In genomic region chr16:24636894-24637293, GRCm38 (mm10) we compare ENCODE assay signal across 22 mouse cellular contexts.
DNase-seq lines count a peak whose midpoint lies in the region; ATAC-seq and TF ChIP-seq lines count a peak whose summit lies in the region.
"Had no signal": no experiment of that assay in that cellular context is flagged by ENCODE, and none has a peak within 500 bp of the region (broad histone marks: within the 10 kb centered on the region; RNA-seq: fewer than 3 reads in every experiment).

No protein-coding gene starts in this region.

- H3K4me1 ChIP-seq in midbrain, embryonic 13.5 days (replicated peaks): no peaks in the 10 kb centered on the region
- H3K4me1 ChIP-seq in midbrain, postnatal 0 days (ENCODE audit: insufficient read depth, low read length): no peaks in the 10 kb centered on the region
- H3K4me1 ChIP-seq in embryonic fibroblast, embryonic 13.5 days (ENCODE audit: control insufficient read depth, insufficient read depth, low read length): peaks cover 16% of the 10 kb centered on the region
- H3K4me1 ChIP-seq: embryonic facial prominence, embryonic 15.5 days; forebrain, embryonic 15.5 days; hindbrain, embryonic 12.5 days; hindbrain, embryonic 15.5 days had no signal

- WGBS in midbrain, embryonic 13.5 days: 66% methylated on average over 2 of the region's 2 CpGs
- WGBS in midbrain, postnatal 0 days: 62% methylated on average over 2 of the region's 2 CpGs

- no peak overlapping the region for H3K4me2 ChIP-seq in midbrain, embryonic 13.5 days (replicated peaks)
- no peak overlapping the region for H3K4me2 ChIP-seq in midbrain, postnatal 0 days (ENCODE audit: low read depth, low read length, poor library complexity, severe bottlenecking)
- H3K4me2 ChIP-seq: embryonic facial prominence, embryonic 12.5 days; embryonic facial prominence, embryonic 15.5 days; forebrain, embryonic 12.5 days; forebrain, embryonic 15.5 days; heart, embryonic 11.5 days; hindbrain, embryonic 12.5 days; hindbrain, embryonic 15.5 days had no signal

- no peak for DNase-seq in midbrain, postnatal 0 days (ENCODE audit: low spot score)
- peak; percentile 54 for DNase-seq in retina, postnatal 1 day
- no peak for DNase-seq in cerebellum, adult 11-12 months
- DNase-seq: adrenal gland, adult 8-10 months; adrenal gland, postnatal 25 days; cerebellum, adult 2 months; cerebellum, adult 9-11 months; cerebellum, postnatal 25 days; gastrocnemius, postnatal 25 days had no signal

- no peak overlapping the region for H3K27ac ChIP-seq in midbrain, embryonic 13.5 days
- no peak overlapping the region for H3K27ac ChIP-seq in midbrain, postnatal 0 days (ENCODE audit: low read depth, low read length)
- 0 out of 2 replicates have a peak overlapping the region, but pooled peaks have one; percentile 67 for H3K27ac ChIP-seq in embryonic fibroblast, embryonic 13.5 days (ENCODE audit: insufficient read depth, low read length)
- H3K27ac ChIP-seq: embryonic facial prominence, embryonic 12.5 days; embryonic facial prominence, embryonic 15.5 days; forebrain, embryonic 12.5 days; forebrain, embryonic 15.5 days; hindbrain, embryonic 12.5 days; hindbrain, embryonic 15.5 days had no signal

- no peak for TF ChIP-seq CTCF in midbrain, postnatal 0 days (IDR thresholded peaks at IDR 0.05)
- no peak for TF ChIP-seq CTCF in embryonic fibroblast, embryonic 13.5 days (IDR thresholded peaks at IDR 0.05; ENCODE audit: borderline replicate concordance, insufficient read depth, low read length)

- no peaks in the 10 kb centered on the region for H3K36me3 ChIP-seq in midbrain, embryonic 13.5 days
- no peaks in the 10 kb centered on the region for H3K36me3 ChIP-seq in midbrain, postnatal 0 days (ENCODE audit: insufficient read depth, low read length)
- H3K36me3 ChIP-seq: embryonic facial prominence, embryonic 12.5 days; forebrain, embryonic 12.5 days; forebrain, embryonic 15.5 days; hindbrain, embryonic 12.5 days; hindbrain, embryonic 15.5 days had no signal

- H3K9ac ChIP-seq in midbrain, embryonic 13.5 days (replicated peaks): no peak overlapping the region
- no peak overlapping the region for H3K9ac ChIP-seq in midbrain, postnatal 0 days (replicated peaks; ENCODE audit: low read length, poor library complexity, severe bottlenecking)
- H3K9ac ChIP-seq: embryonic facial prominence, embryonic 12.5 days; embryonic facial prominence, embryonic 15.5 days; forebrain, embryonic 12.5 days; forebrain, embryonic 15.5 days; hindbrain, embryonic 12.5 days; hindbrain, embryonic 15.5 days had no signal

- no peak overlapping the region for H3K4me3 ChIP-seq in midbrain, embryonic 13.5 days (replicated peaks)
- no peak overlapping the region for H3K4me3 ChIP-seq in midbrain, postnatal 0 days (ENCODE audit: low read depth, low read length)
- no peak overlapping the region for H3K4me3 ChIP-seq in embryonic fibroblast, embryonic 13.5 days (ENCODE audit: insufficient read depth, low read length)
- H3K4me3 ChIP-seq: embryonic facial prominence, embryonic 12.5 days; embryonic facial prominence, embryonic 15.5 days; erythroblast, embryonic 14.5 days; forebrain, embryonic 12.5 days; forebrain, embryonic 15.5 days; hindbrain, embryonic 12.5 days; hindbrain, embryonic 15.5 days had no signal

- H3K27me3 ChIP-seq in midbrain, embryonic 13.5 days: peaks cover 38% of the 10 kb centered on the region
- no peaks in the 10 kb centered on the region for H3K27me3 ChIP-seq in midbrain, postnatal 0 days (ENCODE audit: insufficient read depth, low read length)
- H3K27me3 ChIP-seq: embryonic facial prominence, embryonic 12.5 days; embryonic facial prominence, embryonic 15.5 days; forebrain, embryonic 12.5 days; forebrain, embryonic 15.5 days; hindbrain, embryonic 12.5 days; hindbrain, embryonic 15.5 days had no signal

- peak; percentile 60; the same call in 1 of the 2 replicates for ATAC-seq in midbrain, embryonic 13.5 days
- ATAC-seq in midbrain, postnatal 0 days (ENCODE audit: low FRiP score): no peak
- ATAC-seq in megakaryocyte-erythroid progenitor cell, adult 5-6 weeks (replicated peaks; ENCODE audit: low FRiP score, low TSS enrichment, poor library complexity, severe bottlenecking): no peak
- ATAC-seq: activated CD4-positive, CD25-positive, alpha-beta regulatory T cell, adult 4 months; CD4-positive, CD25-positive, alpha-beta regulatory T cell, adult 4 months; forebrain, embryonic 15.5 days had no signal

- no peak for TF ChIP-seq POLR2A in embryonic fibroblast, embryonic 13.5 days (IDR thresholded peaks at IDR 0.05; ENCODE audit: low read depth, low read length)

- no peaks in the 10 kb centered on the region for H3K9me3 ChIP-seq in midbrain, embryonic 13.5 days
- H3K9me3 ChIP-seq in midbrain, postnatal 0 days (ENCODE audit: low read length): no peaks in the 10 kb centered on the region
- H3K9me3 ChIP-seq: embryonic facial prominence, embryonic 12.5 days; embryonic facial prominence, embryonic 15.5 days; forebrain, embryonic 12.5 days; forebrain, embryonic 15.5 days; hindbrain, embryonic 12.5 days; hindbrain, embryonic 15.5 days had no signal
